Mouse (Mus musculus) hindbrain, embryonic 14.5 days (tissue): ENCODE data around the gene Uckl1. TPM values are rescaled to one million over a fixed set of nuclear protein-coding genes. Genes with fewer than 3 reads are reported as not detected.

Source experiments
- ATAC-seq: fragments of 200-750 bp; cut with Nextera tagmentation; 2 replicates; pipeline ENCODE4 v1.8.0; 2017; ENCODE audit warnings: moderate number of reproducible peaks, mild to moderate bottlenecking, moderate TSS enrichment, moderate library complexity; ENCODE audit not compliant: low FRiP score
- DNase-seq: peaks from one replicate; pipeline ENCODE4 v3.0.0-alpha.2; 2015; ENCODE audit warnings: low spot score
- H3K27ac ChIP-seq: fragments of 300-500 bp; sonication (generic); 2 replicates; pipeline ENCODE4 v1.5.1; 2014; ENCODE audit warnings: mild to moderate bottlenecking, moderate library complexity
- H3K27me3 ChIP-seq: fragments of 300-500 bp; sonication (generic); 2 replicates; pipeline ENCODE4 v1.6.1; 2014; ENCODE audit warnings: mild to moderate bottlenecking, low read length, mixed read lengths; ENCODE audit not compliant: control insufficient read depth, insufficient read depth
- H3K36me3 ChIP-seq: fragments of 300-500 bp; sonication (generic); replicated peaks from 2 replicates; pipeline ENCODE4 v1.6.1; 2014; ENCODE audit not compliant: control insufficient read depth, insufficient read depth
- H3K4me1 ChIP-seq: fragments of 300-500 bp; sonication (generic); replicated peaks from 2 replicates; pipeline ENCODE4 v1.6.1; 2014; ENCODE audit warnings: antibody characterized with exemption, low read length, mixed read lengths; ENCODE audit not compliant: control insufficient read depth, insufficient read depth
- H3K4me2 ChIP-seq: fragments of 300-500 bp; sonication (generic); replicated peaks from 2 replicates; pipeline ENCODE4 v1.6.1; 2014; ENCODE audit warnings: mild to moderate bottlenecking, moderate library complexity
- H3K4me3 ChIP-seq: fragments of 300-500 bp; sonication (generic); replicated peaks from 2 replicates; pipeline ENCODE4 v1.5.1; 2014; ENCODE audit warnings: mild to moderate bottlenecking, low read length
- H3K9ac ChIP-seq: fragments of 300-500 bp; sonication (generic); 2 replicates; pipeline ENCODE4 v1.6.1; 2014
- H3K9me3 ChIP-seq: fragments of 300-500 bp; sonication (generic); 2 replicates; pipeline ENCODE4 v1.6.1; 2016; ENCODE audit warnings: low read length; ENCODE audit not compliant: control insufficient read depth
- WGBS: fragments of 180-500 bp; shearing (Covaris S2); extraction: QIAGEN DNeasy Blood & Tissue Kit; methylation state at CpG from one replicate; pipeline ENCODE4 v1.1.7; 2014; 5-methylcytosine and 5-hydroxymethylcytosine counted together
- polyA plus RNA-seq: library from polyadenylated mRNA; unstranded; fragments of >200 nt; fragmentation: Nextera tagmentation; extraction: Ambion mirVana; gene quantifications from 2 replicates; pipeline ENCODE4 v1.2.1, GENCODE M21; 2014

Gene Uckl1
- polyA plus RNA-seq, 1 experiment from 2014 or later: 57.2 TPM

DNA sequence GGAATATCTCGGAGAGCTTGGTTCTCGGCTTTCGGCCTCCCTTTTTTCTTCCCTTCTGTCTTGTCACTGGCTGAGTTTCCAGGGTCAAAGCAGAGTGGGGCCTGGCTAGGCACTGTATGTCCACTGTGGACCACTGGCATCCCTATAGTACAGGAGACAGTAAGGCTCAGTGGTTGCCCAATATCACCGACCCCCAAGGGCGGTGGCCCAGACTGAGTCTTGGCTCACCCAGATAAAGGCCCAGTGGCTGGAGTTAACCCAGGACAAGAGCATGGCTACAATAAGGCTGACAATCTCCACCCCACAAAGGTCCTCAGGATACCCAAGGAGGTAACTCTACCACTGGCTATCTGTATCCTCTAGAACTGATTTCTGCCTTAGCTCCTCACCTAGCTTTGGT, 5.8 kb upstream of the Uckl1 start:
- Histone ChIP-seq H3K36me3 (peaks cover 56% of the 10 kb centered on the region), H3K9me3 (no peaks in the 10 kb centered on the region), H3K4me2 (0 out of 2 replicates have a peak overlapping the region, but pooled peaks have one; percentile 73), H3K27me3 (no peaks in the 10 kb centered on the region), H3K4me3 (no peak overlapping the region), H3K27ac (no peak overlapping the region), H3K4me1 (peaks cover 12% of the 10 kb centered on the region), H3K9ac (no peak overlapping the region)
- DNase-seq (no peak), ATAC-seq (no peak)
- WGBS: 98% methylated on average over 5 of the region's 5 CpGs

GRCm38 (mm10) chr2:181589732-181590105, 5.0 kb upstream of the Uckl1 start:
- H3K27ac ChIP-seq: no peak overlapping the region
- no peaks in the 10 kb centered on the region for H3K27me3 ChIP-seq
- DNase-seq (no peak), ATAC-seq (no peak)
- no peak overlapping the region for H3K4me2 ChIP-seq
- H3K4me1 ChIP-seq: peaks cover 12% of the 10 kb centered on the region
- H3K9me3 ChIP-seq: no peaks in the 10 kb centered on the region
- H3K36me3 ChIP-seq: peaks cover 60% of the 10 kb centered on the region
- no peak overlapping the region for H3K9ac ChIP-seq
- 94% methylated on average over 9 of the region's 9 CpGs for WGBS
- no peak overlapping the region for H3K4me3 ChIP-seq

GRCm38 (mm10) chr2:181589011-181589731, 4.5 kb upstream of the Uckl1 start:
- Histone ChIP-seq H3K27me3 (no peaks in the 10 kb centered on the region), H3K4me3 (no peak overlapping the region), H3K4me1 (peaks cover 12% of the 10 kb centered on the region), H3K27ac (no peak overlapping the region), H3K36me3 (peaks cover 66% of the 10 kb centered on the region), H3K9ac (no peak overlapping the region), H3K4me2 (no peak overlapping the region), H3K9me3 (no peaks in the 10 kb centered on the region)
- ATAC-seq (no peak), DNase-seq (no peak)
- 88% methylated on average over 10 of the region's 10 CpGs for WGBS

DNA sequence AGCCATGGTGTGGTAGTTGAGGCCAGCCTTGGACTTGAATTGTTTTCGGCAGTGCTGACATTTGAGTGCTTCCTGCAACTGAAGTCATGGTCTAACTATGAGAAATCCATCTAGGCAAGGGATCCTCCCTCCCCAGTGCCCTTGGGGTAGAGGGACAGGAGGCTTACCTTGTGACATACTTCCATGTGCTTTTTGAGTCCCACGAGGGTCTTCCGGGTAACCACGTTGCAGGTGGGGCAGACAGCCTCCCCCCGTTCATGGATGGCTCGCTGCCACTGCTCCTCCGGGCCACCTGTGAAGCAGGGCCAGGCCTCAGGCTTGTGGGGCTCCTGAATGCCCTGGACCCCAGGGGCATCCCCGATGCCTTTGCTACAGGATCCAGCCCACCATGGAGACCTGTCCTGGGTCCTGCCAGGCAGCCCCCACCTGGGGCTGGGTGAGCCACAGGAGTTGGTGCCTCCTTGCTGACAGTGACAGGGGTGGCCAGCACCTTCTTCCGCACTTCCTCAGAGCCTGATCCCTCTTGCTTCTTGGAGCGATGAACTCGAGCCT, 3.6 kb upstream of the Uckl1 start:
- WGBS: 91% methylated on average over 11 of the region's 11 CpGs
- Histone ChIP-seq H3K27ac (no peak overlapping the region), H3K9ac (no peak overlapping the region), H3K9me3 (no peaks in the 10 kb centered on the region), H3K4me1 (peaks cover 12% of the 10 kb centered on the region), H3K4me3 (no peak overlapping the region), H3K36me3 (peaks cover 72% of the 10 kb centered on the region), H3K27me3 (no peaks in the 10 kb centered on the region), H3K4me2 (no peak overlapping the region)
- ATAC-seq (no peak), DNase-seq (no peak)

GRCm38 (mm10) chr2:181587796-181588195, 3.1 kb upstream of the Uckl1 start:
- Histone ChIP-seq H3K27me3 (no peaks in the 10 kb centered on the region), H3K4me1 (peaks cover 12% of the 10 kb centered on the region), H3K27ac (no peak overlapping the region), H3K9ac (no peak overlapping the region), H3K9me3 (no peaks in the 10 kb centered on the region), H3K36me3 (peaks cover 76% of the 10 kb centered on the region), H3K4me3 (no peak overlapping the region), H3K4me2 (no peak overlapping the region)
- no peak for ATAC-seq
- WGBS: 89% methylated on average over 6 of the region's 6 CpGs
- no peak for DNase-seq

- no peaks in the 10 kb centered on the region for H3K27me3 ChIP-seq
- H3K9me3 ChIP-seq: no peaks in the 10 kb centered on the region
- DNase-seq: no peak
- no peak for ATAC-seq
- no peak overlapping the region for H3K4me3 ChIP-seq
- no peak overlapping the region for H3K4me2 ChIP-seq
- no peak overlapping the region for H3K9ac ChIP-seq
- H3K36me3 ChIP-seq: peaks cover 77% of the 10 kb centered on the region
- H3K4me1 ChIP-seq: peaks cover 9% of the 10 kb centered on the region
- 97% methylated on average over 3 of the region's 3 CpGs for WGBS
- H3K27ac ChIP-seq: no peak overlapping the region
Measured at GRCm38 (mm10) chr2:181586124-181586523, 1.4 kb upstream of the Uckl1 start.

DNA sequence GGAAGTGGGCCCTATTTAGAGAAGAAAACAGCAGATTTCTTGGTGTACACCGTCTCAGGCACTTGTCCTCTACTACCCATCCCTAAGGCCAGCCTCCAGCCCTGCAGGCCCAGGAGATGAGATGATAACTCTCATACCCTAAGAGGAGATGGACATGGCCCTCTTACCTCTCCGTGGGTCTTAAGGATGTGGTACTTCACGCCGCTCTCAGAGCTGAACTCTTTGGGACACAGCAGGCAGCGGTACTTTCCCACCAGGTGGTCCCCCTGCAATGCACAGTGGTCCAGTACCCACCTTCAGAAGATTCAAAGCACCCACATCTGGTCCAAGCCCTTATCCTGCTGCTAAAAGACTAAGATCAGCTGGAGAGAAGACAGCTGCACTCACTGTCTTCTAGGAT, 814 bp upstream of the Uckl1 start:
- 95% methylated on average over 5 of the region's 5 CpGs for WGBS
- peaks cover 75% of the 10 kb centered on the region for H3K36me3 ChIP-seq
- no peaks in the 10 kb centered on the region for H3K9me3 ChIP-seq

GRCm38 (mm10) chr2:181583460-181584257, 1.0 kb downstream of the Uckl1 start:
- DNase-seq: no peak
- peaks cover 56% of the 10 kb centered on the region for H3K36me3 ChIP-seq
- WGBS: 90% methylated on average over 3 of the region's 3 CpGs

More for the DNA sequence above, 814 bp upstream of the Uckl1 start:
- DNase-seq (no peak), ATAC-seq (no peak)
- no peak overlapping the region for H3K9ac ChIP-seq
- no peak overlapping the region for H3K27ac ChIP-seq
- no peaks in the 10 kb centered on the region for H3K27me3 ChIP-seq
- peaks cover 6% of the 10 kb centered on the region for H3K4me1 ChIP-seq
- H3K4me3 ChIP-seq: no peak overlapping the region
- no peak overlapping the region for H3K4me2 ChIP-seq

GRCm38 (mm10) chr2:181582939-181583338, 1.8 kb downstream of the Uckl1 start:
- no peak for ATAC-seq
- WGBS: 94% methylated on average over 1 of the region's 1 CpGs
- no peaks in the 10 kb centered on the region for H3K27me3 ChIP-seq
- no peaks in the 10 kb centered on the region for H3K9me3 ChIP-seq
- no peak overlapping the region for H3K4me3 ChIP-seq
- H3K4me2 ChIP-seq: no peak overlapping the region
- H3K27ac ChIP-seq: no peak overlapping the region
- H3K4me1 ChIP-seq: peaks cover 17% of the 10 kb centered on the region
- H3K36me3 ChIP-seq: peaks cover 49% of the 10 kb centered on the region
- no peak for DNase-seq
- H3K9ac ChIP-seq: no peak overlapping the region

More at GRCm38 (mm10) chr2:181583460-181584257, 1.0 kb downstream of the Uckl1 start:
- Histone ChIP-seq H3K27me3 (no peaks in the 10 kb centered on the region), H3K27ac (no peak overlapping the region), H3K9ac (no peak overlapping the region), H3K4me3 (no peak overlapping the region), H3K4me1 (peaks cover 13% of the 10 kb centered on the region), H3K4me2 (no peak overlapping the region), H3K9me3 (no peaks in the 10 kb centered on the region)
- ATAC-seq: no peak
